Mouse (Mus musculus) cerebellum, adult 11-12 months (tissue): ENCODE measurements around the gene Srp14.

ENCODE experiments used
- DNase-seq: peaks from one replicate; pipeline ENCODE4 v3.0.0; 2022

Gene Srp14

GRCm38 (mm10) chr2:118431589-118431988 is 47.9 kb downstream of the Srp14 start:
- no peak for DNase-seq

- no peak for DNase-seq
Measured at GRCm38 (mm10) chr2:118430630-118431029, 48.9 kb downstream of the Srp14 start.

- DNase-seq = no peak
Measured at GRCm38 (mm10) chr2:118429297-118429696, 50.2 kb downstream of the Srp14 start.

- no peak for DNase-seq
Measured at GRCm38 (mm10) chr2:118428296-118428695, 51.2 kb downstream of the Srp14 start.
